Comparison of ENCODE assay signal across 25 mouse cellular contexts in genomic region chr3:27435096-27435620, GRCm38 (mm10).
DNase-seq lines count a peak whose midpoint lies in the region; ATAC-seq lines count a peak whose summit lies in the region.
"Had no signal": no experiment of that assay in that cellular context is flagged by ENCODE, and none has a peak within 500 bp of the region (broad histone marks: within the 10 kb centered on the region; RNA-seq: fewer than 3 reads in every experiment).

No protein-coding gene starts in this region.

- no peak overlapping the region for H3K9ac ChIP-seq in kidney, embryonic 15.5 days
- H3K9ac ChIP-seq in midbrain, embryonic 11.5 days (ENCODE audit: low read length), result no peak overlapping the region
- H3K9ac ChIP-seq in midbrain, embryonic 16.5 days (ENCODE audit: low read depth, low read length), result no peak overlapping the region
- H3K9ac ChIP-seq in limb, embryonic 15.5 days, result no peak overlapping the region
- H3K9ac ChIP-seq: embryonic facial prominence, embryonic 12.5 days; hindbrain, embryonic 15.5 days; midbrain, embryonic 15.5 days; neural tube, embryonic 13.5 days had no signal

- no peaks in the 10 kb centered on the region for H3K9me3 ChIP-seq in kidney, embryonic 15.5 days (replicated peaks)
- no peaks in the 10 kb centered on the region for H3K9me3 ChIP-seq in midbrain, embryonic 11.5 days (ENCODE audit: control insufficient read depth, low read length)
- H3K9me3 ChIP-seq in midbrain, embryonic 16.5 days (replicated peaks; ENCODE audit: control insufficient read depth, low read length, poor library complexity, severe bottlenecking), result no peaks in the 10 kb centered on the region
- H3K9me3 ChIP-seq in limb, embryonic 15.5 days, result no peaks in the 10 kb centered on the region
- no peaks in the 10 kb centered on the region for H3K9me3 ChIP-seq in hindbrain, embryonic 10.5 days
- H3K9me3 ChIP-seq: embryonic facial prominence, embryonic 12.5 days; hindbrain, embryonic 15.5 days; midbrain, embryonic 15.5 days; neural tube, embryonic 13.5 days had no signal

- H3K4me1 ChIP-seq in kidney, embryonic 15.5 days, result peaks cover 31% of the 10 kb centered on the region
- peaks cover 2% of the 10 kb centered on the region; the same call in 1 of the 2 replicates for H3K4me1 ChIP-seq in midbrain, embryonic 11.5 days (ENCODE audit: control insufficient read depth, insufficient read depth, low read length)
- 0 out of 2 replicates have a peak, but pooled peaks cover 2% of the 10 kb centered on the region for H3K4me1 ChIP-seq in midbrain, embryonic 16.5 days (ENCODE audit: control insufficient read depth, insufficient read depth, low read length)
- H3K4me1 ChIP-seq in limb, embryonic 15.5 days, result 0 out of 2 replicates have a peak, but pooled peaks cover 5% of the 10 kb centered on the region
- H3K4me1 ChIP-seq in hindbrain, embryonic 10.5 days (replicated peaks), result peaks cover 8% of the 10 kb centered on the region
- H3K4me1 ChIP-seq: embryonic facial prominence, embryonic 12.5 days; midbrain, embryonic 15.5 days had no signal

- no peaks in the 10 kb centered on the region for H3K27me3 ChIP-seq in kidney, embryonic 15.5 days
- H3K27me3 ChIP-seq in midbrain, embryonic 11.5 days (ENCODE audit: control insufficient read depth, insufficient read depth, low read length), result no peaks in the 10 kb centered on the region
- no peaks in the 10 kb centered on the region for H3K27me3 ChIP-seq in midbrain, embryonic 16.5 days (ENCODE audit: control insufficient read depth, insufficient read depth, low read depth, low read length)
- no peaks in the 10 kb centered on the region for H3K27me3 ChIP-seq in limb, embryonic 15.5 days
- H3K27me3 ChIP-seq in hindbrain, embryonic 10.5 days (ENCODE audit: insufficient read depth, poor library complexity, severe bottlenecking), result no peaks in the 10 kb centered on the region
- H3K27me3 ChIP-seq: embryonic facial prominence, embryonic 12.5 days; hindbrain, embryonic 15.5 days; midbrain, embryonic 15.5 days; neural tube, embryonic 13.5 days had no signal

- no peak for DNase-seq in kidney, adult 8-10 months
- peak; percentile 67 for DNase-seq in midbrain, embryonic 11.5 days (ENCODE audit: low spot score, missing footprints)
- DNase-seq in hindbrain, embryonic 10.5 days (ENCODE audit: low spot score), result no peak
- no peak for DNase-seq in layer of hippocampus, adult 9-11 months
- DNase-seq: adrenal gland, postnatal 10 days; cerebellum, adult 2 months; cerebellum, postnatal 25 days; gastrocnemius, postnatal 25 days; heart, adult 2 months; heart, postnatal 36 days; left cerebral cortex, postnatal 4 days; lung, adult 18-20 months; lung, postnatal 14 days; thymus, adult 2 months; thymus, postnatal 4 days had no signal

- H3K36me3 ChIP-seq in kidney, embryonic 15.5 days, result peaks cover 51% of the 10 kb centered on the region
- 0 out of 2 replicates have a peak, but pooled peaks cover 2% of the 10 kb centered on the region for H3K36me3 ChIP-seq in midbrain, embryonic 11.5 days (ENCODE audit: control insufficient read depth, insufficient read depth, low read length)
- H3K36me3 ChIP-seq in midbrain, embryonic 16.5 days (ENCODE audit: control insufficient read depth, insufficient read depth, low read length), result no peaks in the 10 kb centered on the region
- peaks cover 39% of the 10 kb centered on the region for H3K36me3 ChIP-seq in limb, embryonic 15.5 days
- peaks cover 32% of the 10 kb centered on the region for H3K36me3 ChIP-seq in hindbrain, embryonic 10.5 days
- H3K36me3 ChIP-seq: hindbrain, embryonic 15.5 days; midbrain, embryonic 15.5 days had no signal

- H3K27ac ChIP-seq in kidney, embryonic 15.5 days, result peak overlapping the region; percentile 62
- no peak overlapping the region for H3K27ac ChIP-seq in midbrain, embryonic 11.5 days (ENCODE audit: low read depth, low read length)
- H3K27ac ChIP-seq in midbrain, embryonic 16.5 days (ENCODE audit: low read length), result no peak overlapping the region
- H3K27ac ChIP-seq in limb, embryonic 15.5 days, result peak overlapping the region; percentile 33; the same call in 1 of the 2 replicates
- H3K27ac ChIP-seq in hindbrain, embryonic 10.5 days, result no peak overlapping the region
- H3K27ac ChIP-seq: embryonic facial prominence, embryonic 12.5 days; heart, adult 2 months; hindbrain, embryonic 15.5 days; midbrain, embryonic 15.5 days; neural tube, embryonic 13.5 days had no signal

- WGBS in kidney, embryonic 15.5 days, result 40% methylated on average over 6 of the region's 6 CpGs
- WGBS in midbrain, embryonic 11.5 days, result 51% methylated on average over 6 of the region's 6 CpGs
- 50% methylated on average over 6 of the region's 6 CpGs for WGBS in midbrain, embryonic 16.5 days
- WGBS in limb, embryonic 15.5 days, result 49% methylated on average over 6 of the region's 6 CpGs
- WGBS in hindbrain, embryonic 10.5 days, result 59% methylated on average over 6 of the region's 6 CpGs

- H3K4me2 ChIP-seq in kidney, embryonic 15.5 days, result no peak overlapping the region
- H3K4me2 ChIP-seq in midbrain, embryonic 11.5 days, result no peak overlapping the region
- H3K4me2 ChIP-seq in midbrain, embryonic 16.5 days (ENCODE audit: low read length), result no peak overlapping the region
- no peak overlapping the region for H3K4me2 ChIP-seq in limb, embryonic 15.5 days
- H3K4me2 ChIP-seq: embryonic facial prominence, embryonic 12.5 days; hindbrain, embryonic 15.5 days; liver, embryonic 11.5 days; midbrain, embryonic 15.5 days; neural tube, embryonic 13.5 days had no signal

- ATAC-seq in kidney, embryonic 15.5 days (replicated peaks; ENCODE audit: low FRiP score), result peak; percentile 53; the same call in 1 of the 2 replicates
- ATAC-seq in midbrain, embryonic 11.5 days (ENCODE audit: low FRiP score), result no peak
- no peak for ATAC-seq in midbrain, embryonic 16.5 days
- no peak for ATAC-seq in limb, embryonic 15.5 days (ENCODE audit: insufficient number of reproducible peaks, low FRiP score, low TSS enrichment, low read depth)
- ATAC-seq: activated CD4-positive, CD25-positive, alpha-beta regulatory T cell, adult 4 months; midbrain, embryonic 15.5 days had no signal

- H3K4me3 ChIP-seq in kidney, embryonic 15.5 days (replicated peaks), result no peak overlapping the region
- no peak overlapping the region for H3K4me3 ChIP-seq in midbrain, embryonic 11.5 days (ENCODE audit: low read depth, low read length)
- H3K4me3 ChIP-seq in midbrain, embryonic 16.5 days (ENCODE audit: low read depth, low read length), result no peak overlapping the region
- no peak overlapping the region for H3K4me3 ChIP-seq in limb, embryonic 15.5 days
- H3K4me3 ChIP-seq in hindbrain, embryonic 10.5 days, result no peak overlapping the region
- H3K4me3 ChIP-seq: embryonic facial prominence, embryonic 12.5 days; heart, adult 2 months; hindbrain, embryonic 15.5 days; midbrain, embryonic 15.5 days; myocyte; neural tube, embryonic 13.5 days had no signal

Comparison
In these comparisons a context has a peak if more than half of its experiments do, and no peak if none do; other contexts are left out.
1. H3K27ac ChIP-seq: peak in kidney, embryonic 15.5 days (single experiment) and limb, embryonic 15.5 days (single experiment); none in midbrain, embryonic 11.5 days (single experiment), midbrain, embryonic 16.5 days (single experiment) and hindbrain, embryonic 10.5 days (single experiment).